Mouse (Mus musculus) intestine, embryonic 15.5 days (tissue): ENCODE measurements around the gene Nmrk2. TPM values are rescaled to one million over a fixed set of nuclear protein-coding genes. Genes with fewer than 3 reads are reported as not detected.

Source experiments
- ATAC-seq: fragments of 200-750 bp; cut with Nextera tagmentation; 2 replicates; pipeline ENCODE4 v1.8.0; 2017; ENCODE audit warnings: moderate TSS enrichment, moderate library complexity
- H3K27ac ChIP-seq: fragments of 300-500 bp; sonication (generic); 2 replicates; pipeline ENCODE4 v1.5.1; 2015; ENCODE audit warnings: mild to moderate bottlenecking, inconsistent platforms
- H3K27me3 ChIP-seq: fragments of 300-500 bp; sonication (generic); replicated peaks from 2 replicates; pipeline ENCODE4 v1.6.1; 2015; ENCODE audit warnings: inconsistent platforms
- H3K36me3 ChIP-seq: fragments of 300-500 bp; sonication (generic); 2 replicates; pipeline ENCODE4 v1.6.1; 2015; ENCODE audit warnings: inconsistent platforms
- H3K4me1 ChIP-seq: fragments of 300-500 bp; sonication (generic); replicated peaks from 2 replicates; pipeline ENCODE4 v1.6.1; 2015; ENCODE audit warnings: inconsistent platforms
- H3K4me2 ChIP-seq: fragments of 300-500 bp; sonication (generic); replicated peaks from 2 replicates; pipeline ENCODE4 v1.6.1; 2015; ENCODE audit warnings: mild to moderate bottlenecking, inconsistent platforms
- H3K4me3 ChIP-seq: fragments of 300-500 bp; sonication (generic); replicated peaks from 2 replicates; pipeline ENCODE4 v1.5.1; 2015; ENCODE audit warnings: inconsistent platforms
- H3K9ac ChIP-seq: fragments of 300-500 bp; sonication (generic); 2 replicates; pipeline ENCODE4 v1.6.1; 2015; ENCODE audit warnings: inconsistent platforms
- H3K9me3 ChIP-seq: fragments of 300-500 bp; sonication (generic); 2 replicates; pipeline ENCODE4 v1.6.1; 2016; ENCODE audit warnings: inconsistent platforms
- WGBS: fragments of 180-500 bp; shearing (Covaris S2); methylation state at CpG from one replicate; pipeline ENCODE4 v1.1.7; 2015; 5-methylcytosine and 5-hydroxymethylcytosine counted together
- polyA plus RNA-seq: library from polyadenylated mRNA; unstranded; fragments of >200 nt; fragmentation: Nextera tagmentation; extraction: Ambion mirVana; gene quantifications from 2 replicates; pipeline ENCODE4 v1.2.1, GENCODE M21; 2015

Gene Nmrk2
- polyA plus RNA-seq, 1 experiment from 2014 or later = not detected

- Histone ChIP-seq H3K9ac (no peak overlapping the region), H3K4me3 (no peak overlapping the region), H3K36me3 (no peaks in the 10 kb centered on the region), H3K9me3 (no peaks in the 10 kb centered on the region), H3K27me3 (no peaks in the 10 kb centered on the region), H3K27ac (no peak overlapping the region), H3K4me1 (no peaks in the 10 kb centered on the region), H3K4me2 (no peak overlapping the region)
- 72% methylated on average over 4 of the region's 4 CpGs for WGBS
- ATAC-seq = no peak; the same call in 1 of the 2 replicates
Observed at GRCm38 (mm10) chr10:81204137-81204536, 2.3 kb upstream of the Nmrk2 start.

GRCm38 (mm10) chr10:81202978-81203720, 1.3 kb upstream of the Nmrk2 start:
- ATAC-seq = peak; percentile 91
- Histone ChIP-seq H3K27ac (peak overlapping the region; percentile 11; the same call in 1 of the 2 replicates), H3K4me2 (no peak overlapping the region), H3K27me3 (no peaks in the 10 kb centered on the region), H3K4me3 (no peak overlapping the region), H3K9ac (no peak overlapping the region), H3K9me3 (no peaks in the 10 kb centered on the region), H3K36me3 (no peaks in the 10 kb centered on the region), H3K4me1 (no peaks in the 10 kb centered on the region)
- 60% methylated on average over 8 of the region's 8 CpGs for WGBS

- Histone ChIP-seq H3K4me1 (peaks cover 1% of the 10 kb centered on the region; the same call in 1 of the 2 replicates), H3K4me2 (no peak overlapping the region), H3K27ac (no peak overlapping the region), H3K36me3 (no peaks in the 10 kb centered on the region), H3K4me3 (no peak overlapping the region), H3K9me3 (no peaks in the 10 kb centered on the region), H3K27me3 (no peaks in the 10 kb centered on the region; the same call in 1 of the 2 replicates), H3K9ac (0 out of 2 replicates have a peak overlapping the region, but pooled peaks have one; percentile 5)
- ATAC-seq = no peak
- WGBS = 74% methylated on average over 20 of the region's 20 CpGs
Observed at GRCm38 (mm10) chr10:81200605-81201287, 1.1 kb downstream of the Nmrk2 start.

- no peak overlapping the region for H3K9ac ChIP-seq
- ATAC-seq = no peak
- no peaks in the 10 kb centered on the region for H3K9me3 ChIP-seq
- H3K27ac ChIP-seq = no peak overlapping the region
- peaks cover 2% of the 10 kb centered on the region for H3K27me3 ChIP-seq
- H3K4me3 ChIP-seq = no peak overlapping the region
- no peaks in the 10 kb centered on the region for H3K36me3 ChIP-seq
- no peak overlapping the region for H3K4me2 ChIP-seq
- peaks cover 2% of the 10 kb centered on the region; the same call in 1 of the 2 replicates for H3K4me1 ChIP-seq
- WGBS = 85% methylated on average over 13 of the region's 13 CpGs
Observed at GRCm38 (mm10) chr10:81200141-81200540, 1.7 kb downstream of the Nmrk2 start.

- no peak overlapping the region for H3K4me2 ChIP-seq
- no peak overlapping the region for H3K27ac ChIP-seq
- peaks cover 14% of the 10 kb centered on the region for H3K27me3 ChIP-seq
- no peak overlapping the region for H3K9ac ChIP-seq
- H3K4me3 ChIP-seq = no peak overlapping the region
- H3K36me3 ChIP-seq = no peaks in the 10 kb centered on the region
- H3K4me1 ChIP-seq = peaks cover 4% of the 10 kb centered on the region; the same call in 1 of the 2 replicates
- no peaks in the 10 kb centered on the region for H3K9me3 ChIP-seq
- no peak for ATAC-seq
- WGBS = 85% methylated on average over 6 of the region's 6 CpGs
Observed at GRCm38 (mm10) chr10:81198990-81199389, 2.9 kb downstream of the Nmrk2 start.

GRCm38 (mm10) chr10:81198230-81198629, 3.6 kb downstream of the Nmrk2 start:
- H3K36me3 ChIP-seq = no peaks in the 10 kb centered on the region
- no peak overlapping the region for H3K4me2 ChIP-seq
- H3K4me3 ChIP-seq = no peak overlapping the region
- H3K27me3 ChIP-seq = peaks cover 16% of the 10 kb centered on the region
- H3K9me3 ChIP-seq = no peaks in the 10 kb centered on the region
- no peak overlapping the region for H3K27ac ChIP-seq
- peaks cover 7% of the 10 kb centered on the region for H3K4me1 ChIP-seq
- no peak for ATAC-seq
- WGBS = 2% methylated on average over 9 of the region's 9 CpGs
- H3K9ac ChIP-seq = no peak overlapping the region

- 53% methylated on average over 6 of the region's 6 CpGs for WGBS
- peaks cover 16% of the 10 kb centered on the region for H3K27me3 ChIP-seq
Observed at GRCm38 (mm10) chr10:81197305-81197704, 4.5 kb downstream of the Nmrk2 start.

GRCm38 (mm10) chr10:81196470-81197065, 5.3 kb downstream of the Nmrk2 start:
- no peak overlapping the region for H3K27ac ChIP-seq
- no peaks in the 10 kb centered on the region for H3K9me3 ChIP-seq
- no peak overlapping the region for H3K9ac ChIP-seq
- no peak overlapping the region for H3K4me3 ChIP-seq
- no peaks in the 10 kb centered on the region for H3K36me3 ChIP-seq
- H3K4me2 ChIP-seq = no peak overlapping the region
- H3K27me3 ChIP-seq = peaks cover 16% of the 10 kb centered on the region
- no peak for ATAC-seq
- peaks cover 18% of the 10 kb centered on the region for H3K4me1 ChIP-seq
- WGBS = 58% methylated on average over 11 of the region's 11 CpGs

More at GRCm38 (mm10) chr10:81197305-81197704, 4.5 kb downstream of the Nmrk2 start:
- Histone ChIP-seq H3K9ac (no peak overlapping the region), H3K9me3 (no peaks in the 10 kb centered on the region), H3K36me3 (no peaks in the 10 kb centered on the region), H3K4me1 (peaks cover 13% of the 10 kb centered on the region), H3K27ac (no peak overlapping the region), H3K4me2 (no peak overlapping the region), H3K4me3 (no peak overlapping the region)
- no peak for ATAC-seq

GRCm38 (mm10) chr10:81195300-81195699, 6.6 kb downstream of the Nmrk2 start:
- peak overlapping the region; percentile 48; the same call in 1 of the 2 replicates for H3K27ac ChIP-seq
- no peaks in the 10 kb centered on the region for H3K9me3 ChIP-seq
- peak overlapping the region; percentile 22; the same call in 1 of the 2 replicates for H3K9ac ChIP-seq
- 0 out of 2 replicates have a peak overlapping the region, but pooled peaks have one; percentile 2 for H3K4me3 ChIP-seq
- WGBS = 68% methylated on average over 4 of the region's 4 CpGs
- peak overlapping the region; percentile 41 for H3K4me2 ChIP-seq
- H3K27me3 ChIP-seq = peaks cover 16% of the 10 kb centered on the region
- peaks cover 4% of the 10 kb centered on the region; the same call in 1 of the 2 replicates for H3K36me3 ChIP-seq
- peaks cover 25% of the 10 kb centered on the region for H3K4me1 ChIP-seq
- ATAC-seq = no peak

GRCm38 (mm10) chr10:81193991-81194774, 7.7 kb downstream of the Nmrk2 start:
- Histone ChIP-seq H3K9me3 (no peaks in the 10 kb centered on the region), H3K27me3 (peaks cover 16% of the 10 kb centered on the region), H3K4me2 (peak overlapping the region; percentile 41), H3K4me3 (peak overlapping the region; percentile 9; the same call in 1 of the 2 replicates), H3K27ac (peak overlapping the region; percentile 48), H3K9ac (peak overlapping the region; percentile 14; the same call in 1 of the 2 replicates), H3K4me1 (peaks cover 25% of the 10 kb centered on the region), H3K36me3 (peaks cover 11% of the 10 kb centered on the region; the same call in 1 of the 2 replicates)
- 13% methylated on average over 37 of the region's 37 CpGs for WGBS
- no peak for ATAC-seq

GRCm38 (mm10) chr10:81192968-81193501, 8.8 kb downstream of the Nmrk2 start:
- peaks cover 11% of the 10 kb centered on the region; the same call in 1 of the 2 replicates for H3K36me3 ChIP-seq
- H3K4me2 ChIP-seq = peak overlapping the region; percentile 91
- H3K27ac ChIP-seq = peak overlapping the region; percentile 93
- peak; percentile 39 for ATAC-seq
- 6% methylated on average over 19 of the region's 19 CpGs for WGBS
- H3K4me3 ChIP-seq = peak overlapping the region; percentile 63
- peak overlapping the region; percentile 78 for H3K9ac ChIP-seq
- peaks cover 25% of the 10 kb centered on the region for H3K4me1 ChIP-seq
- peaks cover 16% of the 10 kb centered on the region for H3K27me3 ChIP-seq
- H3K9me3 ChIP-seq = no peaks in the 10 kb centered on the region
